Mouse (Mus musculus) olfactory bulb, adult 2 months (tissue): ENCODE measurements around the gene D6Wsu163e. TPM values are rescaled to one million over a fixed set of nuclear protein-coding genes. Genes with fewer than 3 reads are reported as not detected.

Experiments
- H3K27ac ChIP-seq: fragments of 200-500 bp; 2 replicates; pipeline ENCODE4 v1.5.1; 2012; ENCODE audit warnings: low read depth, low read length; ENCODE audit not compliant: insufficient read depth
- H3K4me1 ChIP-seq: fragments of 200-500 bp; 2 replicates; pipeline ENCODE4 v1.6.1; 2012; ENCODE audit warnings: low read length; ENCODE audit not compliant: control insufficient read depth, insufficient read depth
- H3K4me3 ChIP-seq: fragments of 200-500 bp; 2 replicates; pipeline ENCODE4 v1.5.1; 2012; ENCODE audit warnings: mild to moderate bottlenecking, low read depth, low read length, moderate library complexity; ENCODE audit not compliant: insufficient read depth
- CTCF ChIP-seq: fragments of 200-500 bp; IDR thresholded peaks from 2 replicates; pipeline ENCODE4 v1.5.1; 2012; ENCODE audit warnings: low read depth, mild to moderate bottlenecking, low read length, moderate library complexity; ENCODE audit not compliant: insufficient read depth
- POLR2A ChIP-seq: fragments of 200-500 bp; IDR thresholded peaks from 2 replicates; pipeline ENCODE4 v1.6.1; 2012; ENCODE audit warnings: mild to moderate bottlenecking, low read depth, low read length, moderate library complexity; ENCODE audit not compliant: insufficient read depth
- WGBS: fragments of 180-500 bp; shearing (Covaris S2); methylation state at CpG from one replicate; pipeline ENCODE4 v1.1.7; 2018; 5-methylcytosine and 5-hydroxymethylcytosine counted together
- polyA plus RNA-seq: library from polyadenylated mRNA; stranded (reverse); fragments of >200 nt; gene quantifications from 2 replicates; pipeline ENCODE4 v1.2.4, GENCODE M21; 2012; ENCODE audit warnings: low replicate concordance; ENCODE audit not compliant: missing spikeins, insufficient read depth, insufficient read length

Gene D6Wsu163e
- polyA plus RNA-seq, 1 experiment, result not detected

- under 1% methylated on average over 31 of the region's 31 CpGs for WGBS
- Histone ChIP-seq H3K4me3 (peak overlapping the region; percentile 83), H3K4me1 (peaks cover 7% of the 10 kb centered on the region), H3K27ac (no peak overlapping the region)
- TF ChIP-seq POLR2A (no peak), CTCF (no peak)
These were observed 792 bp upstream of the D6Wsu163e start for GRCm38 (mm10) chr6:126938853-126939486.

DNA sequence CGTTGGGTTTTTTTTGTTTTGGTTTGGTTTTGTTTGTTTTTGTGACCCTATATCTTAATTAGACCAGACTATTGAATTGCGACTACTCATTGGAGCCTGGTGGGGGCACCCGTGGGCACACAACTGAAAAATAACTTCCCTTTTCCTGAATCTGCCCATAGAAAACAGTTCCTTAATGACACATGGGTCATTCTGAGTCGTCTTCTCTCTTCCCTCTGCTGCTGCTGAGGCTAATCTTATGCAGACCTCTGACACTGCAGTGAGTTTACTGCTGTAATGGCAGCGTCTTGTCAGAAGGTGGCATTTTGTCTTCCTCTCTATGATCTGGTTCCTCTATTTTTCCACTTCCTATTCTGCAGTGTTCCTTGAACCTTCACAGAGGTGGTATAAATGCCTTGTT lies 689 bp downstream of the D6Wsu163e start:
- no peak overlapping the region for H3K27ac ChIP-seq
- H3K4me1 ChIP-seq, result peaks cover 7% of the 10 kb centered on the region
- 4% methylated on average over 5 of the region's 5 CpGs for WGBS
- H3K4me3 ChIP-seq, result no peak overlapping the region
- TF ChIP-seq POLR2A (no peak), CTCF (no peak)

- no peak overlapping the region for H3K27ac ChIP-seq
- H3K4me3 ChIP-seq, result no peak overlapping the region
- no peaks in the 10 kb centered on the region for H3K4me1 ChIP-seq
- WGBS, result 81% methylated on average over 4 of the region's 4 CpGs
- TF ChIP-seq CTCF, result no peak
- no peak for TF ChIP-seq POLR2A
These were observed 8.6 kb downstream of the D6Wsu163e start for GRCm38 (mm10) chr6:126948336-126948735.

DNA sequence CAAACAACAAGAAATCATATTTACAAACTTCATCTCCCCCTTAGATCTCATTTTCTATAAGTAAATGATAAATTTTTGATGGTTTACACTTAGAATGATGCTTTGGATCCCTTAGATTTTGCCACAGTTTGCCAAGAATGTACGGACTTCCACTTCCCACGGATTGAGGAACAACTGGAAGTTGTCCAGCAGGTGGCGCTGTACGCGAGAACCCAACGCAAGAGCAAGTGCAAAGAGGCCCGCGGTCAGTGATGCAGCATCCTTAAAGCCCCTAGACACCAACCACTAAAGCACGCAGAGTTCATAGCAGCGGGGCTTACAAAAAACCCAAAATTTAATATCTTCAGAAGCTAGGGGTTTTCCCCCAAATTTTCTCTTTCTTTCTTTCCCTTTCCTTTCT lies 16.0 kb downstream of the D6Wsu163e start:
- TF ChIP-seq CTCF, result peak; percentile 74
- no peak for TF ChIP-seq POLR2A
- no peak overlapping the region for H3K27ac ChIP-seq
- no peak overlapping the region for H3K4me3 ChIP-seq
- WGBS, result 5% methylated on average over 10 of the region's 10 CpGs
- no peaks in the 10 kb centered on the region for H3K4me1 ChIP-seq

DNA sequence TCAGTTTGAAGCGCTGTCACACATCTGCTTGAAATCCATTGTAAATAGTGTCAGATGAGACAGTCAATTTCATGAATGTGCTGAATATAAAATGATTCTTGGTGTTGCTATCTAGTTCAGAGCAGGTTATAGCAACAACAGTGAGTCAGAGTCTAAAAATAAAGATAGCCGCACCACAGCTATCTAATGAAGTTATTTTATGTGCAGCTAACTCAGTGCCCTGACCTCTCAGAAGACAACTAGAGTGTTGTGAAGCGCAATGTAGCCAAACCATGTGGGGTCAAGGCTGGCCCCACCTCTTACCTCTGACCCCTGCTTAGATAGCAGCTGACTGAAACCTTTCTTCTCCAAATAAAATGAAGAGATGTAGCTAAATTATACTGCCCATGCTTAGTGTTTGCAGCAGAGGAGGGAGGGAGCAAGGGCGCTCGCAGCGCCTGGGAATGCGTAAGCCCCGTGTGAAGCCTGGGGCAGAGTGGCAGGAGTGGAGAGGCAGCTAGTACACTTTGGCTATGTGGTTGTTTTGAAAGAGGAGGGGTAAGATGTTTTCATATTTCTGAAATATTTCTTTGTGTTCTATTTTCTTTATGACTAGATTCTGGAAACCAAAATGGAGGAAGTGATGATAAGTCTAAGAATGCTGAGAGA lies 21.7 kb downstream of the D6Wsu163e start:
- peak overlapping the region; percentile 55; the same call in 1 of the 2 replicates for H3K27ac ChIP-seq
- TF ChIP-seq POLR2A, result no peak
- TF ChIP-seq CTCF, result no peak
- peaks cover 11% of the 10 kb centered on the region for H3K4me1 ChIP-seq
- H3K4me3 ChIP-seq, result no peak overlapping the region
- 54% methylated on average over 8 of the region's 8 CpGs for WGBS

GRCm38 (mm10) chr6:126962709-126963108 lies 22.9 kb downstream of the D6Wsu163e start:
- H3K4me3 ChIP-seq, result no peak overlapping the region
- 83% methylated on average over 5 of the region's 5 CpGs for WGBS
- no peak overlapping the region for H3K27ac ChIP-seq
- TF ChIP-seq CTCF, result no peak
- no peak for TF ChIP-seq POLR2A
- peaks cover 11% of the 10 kb centered on the region for H3K4me1 ChIP-seq

GRCm38 (mm10) chr6:126963426-126963825 lies 23.7 kb downstream of the D6Wsu163e start:
- WGBS, result 87% methylated on average over 9 of the region's 9 CpGs
- H3K4me1 ChIP-seq, result peaks cover 11% of the 10 kb centered on the region
- TF ChIP-seq CTCF (no peak), POLR2A (no peak)
- no peak overlapping the region for H3K4me3 ChIP-seq
- H3K27ac ChIP-seq, result no peak overlapping the region

DNA sequence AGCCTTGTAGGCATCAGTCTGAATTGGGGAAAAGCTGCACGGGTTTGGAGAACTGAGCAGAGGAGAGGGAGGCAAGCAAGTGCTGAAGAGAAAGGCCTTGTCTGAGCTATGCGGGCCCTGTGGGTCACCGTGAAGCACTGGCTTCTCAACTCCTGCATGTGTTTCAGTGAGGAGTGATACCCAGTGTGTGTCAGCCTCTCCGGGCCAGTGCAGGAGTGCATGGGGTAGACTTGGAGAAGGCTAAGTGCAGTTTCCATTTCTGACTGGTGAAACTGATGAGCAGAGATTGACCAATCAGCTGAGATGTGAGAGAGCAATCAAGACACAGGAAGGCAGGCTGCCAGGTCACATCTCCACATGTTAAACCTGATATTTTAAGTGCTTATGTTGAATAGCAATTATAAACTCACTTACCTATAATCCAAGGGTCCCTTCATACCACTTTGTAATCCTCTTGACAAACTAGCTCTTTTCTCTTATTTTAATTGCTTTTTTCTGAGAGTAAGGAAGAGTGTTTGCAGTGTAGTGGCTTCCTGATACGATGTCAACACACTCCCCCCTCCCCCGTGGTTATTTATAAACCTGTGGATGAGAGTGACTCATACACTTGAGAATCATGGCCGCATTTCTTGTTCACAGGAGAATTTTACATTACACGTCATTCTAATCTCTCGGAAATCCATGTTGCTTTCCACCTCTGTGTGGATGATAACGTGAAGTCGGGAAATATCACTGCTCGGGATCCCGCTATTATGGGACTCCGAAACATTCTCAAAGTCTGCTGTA lies 26.7 kb downstream of the D6Wsu163e start:
- H3K4me1 ChIP-seq, result peaks cover 10% of the 10 kb centered on the region
- TF ChIP-seq POLR2A, result no peak
- no peak for TF ChIP-seq CTCF
- peak overlapping the region; percentile 59 for H3K27ac ChIP-seq
- WGBS, result 66% methylated on average over 14 of the region's 14 CpGs
- H3K4me3 ChIP-seq, result no peak overlapping the region
